Mouse (Mus musculus): ENCODE results near the gene Ina.

- TF ChIP-seq CTCF (IDR thresholded peaks at IDR 0.05; ENCODE audit: low read depth, low read length) (no peak), POLR2AphosphoS5 (IDR thresholded peaks at IDR 0.05; ENCODE audit: insufficient replicate concordance, low read depth, low read length) (no peak), GATA1 (IDR thresholded peaks at IDR 0.05; ENCODE audit: borderline replicate concordance, low read length) (no peak), TAL1 (conservative IDR thresholded peaks at IDR 0.05; ENCODE audit: low read depth, low read length) (no peak)
Measured at GRCm38 (mm10) chr19:47015396-47015795, 898 bp downstream of the Ina start.

All from G1E (cell line).